Mouse (Mus musculus) right cerebral cortex, adult 2 months (tissue): ENCODE measurements around the gene Ngly1.

ENCODE experiments used
- DNase-seq, 2 experiments: peaks; one replicate each; pipeline ENCODE4 v3.0.0; 2021 to 2022; ENCODE audit warnings: low spot score in 2 of 2

The Ngly1 gene

DNA sequence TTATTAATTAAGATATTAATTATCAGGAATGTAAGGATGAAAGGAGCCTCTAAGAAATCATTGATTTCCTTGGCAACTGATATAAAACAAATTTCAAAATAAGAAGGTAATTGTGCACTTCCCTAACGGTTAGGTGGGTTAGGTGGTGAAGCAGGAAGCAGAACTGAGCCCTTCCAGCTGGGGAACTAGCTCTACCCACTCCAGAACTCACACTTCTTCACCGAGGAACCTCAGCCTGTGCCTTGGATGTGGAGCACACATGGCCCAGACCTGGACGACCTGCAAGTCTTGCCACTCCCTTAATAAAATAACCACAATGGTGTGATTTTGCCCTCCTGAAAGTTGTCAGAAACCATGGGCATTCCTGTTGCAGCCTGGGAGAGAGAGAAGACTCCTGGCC, 80.7 kb downstream of the Ngly1 start:
- DNase-seq, result no peak

DNA sequence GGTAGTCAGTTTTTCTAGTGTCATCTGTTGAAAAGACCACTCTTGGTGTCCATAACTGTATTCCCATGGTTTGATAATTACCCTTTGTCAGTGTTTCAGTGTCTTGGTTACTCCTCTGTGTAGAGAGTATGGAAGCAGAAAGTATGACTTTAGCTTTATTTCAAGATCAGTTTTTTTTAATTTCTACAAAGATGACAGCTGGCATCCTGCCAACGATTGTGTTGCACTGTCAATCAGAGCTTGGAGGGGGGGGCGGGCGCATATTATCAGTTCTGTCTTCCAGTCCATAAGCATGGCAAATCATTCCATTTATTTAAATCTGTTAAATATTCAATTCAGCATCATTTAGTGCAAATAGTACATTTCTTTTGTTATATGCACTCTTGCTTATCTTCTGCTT, 85.2 kb downstream of the Ngly1 start:
- no peak for DNase-seq

DNA sequence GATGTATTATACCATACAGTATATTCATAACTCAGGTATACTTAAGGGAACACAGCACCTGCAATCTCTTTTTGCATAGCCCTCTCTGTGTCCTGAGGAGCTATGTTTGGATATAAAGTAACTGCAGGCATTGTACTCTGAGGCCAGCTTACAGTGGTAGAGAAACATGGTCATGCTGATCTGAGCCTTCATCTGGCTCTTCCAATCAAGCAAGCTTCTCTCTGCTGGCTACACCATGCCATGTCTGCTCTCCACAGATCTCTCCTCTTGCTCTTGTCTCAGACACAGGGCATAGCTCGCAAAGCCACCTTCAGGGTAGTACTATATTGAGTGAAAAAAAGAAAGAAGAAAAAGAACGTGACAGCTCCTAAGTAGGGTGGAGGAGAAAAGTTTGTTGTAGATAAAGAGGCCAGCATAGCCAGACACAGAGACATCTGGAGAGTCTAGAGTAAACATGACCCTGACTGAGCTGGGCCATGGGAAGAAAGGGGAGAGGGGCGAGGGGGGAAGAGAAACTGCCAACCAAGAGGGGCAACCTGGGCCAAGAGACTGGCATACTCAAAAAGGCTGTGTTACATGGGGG, 86.8 kb downstream of the Ngly1 start:
- DNase-seq, result no peak

DNA sequence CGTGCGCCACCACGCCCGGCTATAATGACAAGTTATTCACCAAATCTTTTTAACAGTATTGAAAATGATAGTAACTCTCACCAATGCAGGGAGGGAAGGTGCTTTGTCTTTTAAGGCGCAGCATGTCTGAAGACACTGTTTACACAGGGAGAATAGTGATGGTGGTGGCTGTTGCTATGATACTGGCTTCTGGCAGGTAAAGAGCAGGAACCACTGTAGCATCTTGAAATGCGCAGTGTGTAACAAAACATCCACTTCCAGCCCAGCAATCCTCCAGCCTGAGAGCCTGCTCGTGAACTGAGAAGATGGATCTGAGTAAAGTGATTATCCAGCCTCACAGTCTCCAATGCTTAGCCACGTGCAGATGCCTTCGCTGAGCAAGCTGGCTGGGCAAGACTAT, 98.4 kb downstream of the Ngly1 start:
- no peak for DNase-seq

- DNase-seq, result no peak
Measured at GRCm38 (mm10) chr14:16359704-16360103, 110.6 kb downstream of the Ngly1 start.
